Mouse (Mus musculus) adrenal gland, postnatal 25 days (tissue): ENCODE results near the gene Rab20. TPM values are rescaled to one million over a fixed set of nuclear protein-coding genes. Genes with fewer than 3 reads are reported as not detected.
"Not testable (repeated sequence)": the region's sequence is repeated elsewhere in the genome, so short reads cannot be mapped to it uniquely, and the experiment has no call there.

Experiments used
- DNase-seq: peaks from one replicate; pipeline ENCODE4 v3.0.0; 2021; ENCODE audit warnings: mixed read lengths
- long read RNA-seq: library from polyadenylated mRNA; stranded (forward); transcript quantifications from one replicate; pipeline ENCODE4 v2.0.0, GENCODE M21; 2021
- total RNA-seq: library from RNA; stranded (reverse); gene quantifications from 2 replicates; pipeline ENCODE4 v1.2.3, GENCODE M21; 2021

Rab20 gene
- 10.6 and 11.4 TPM in 2 replicates for total RNA-seq
- long read RNA-seq, transcript Rab20-201 (2 exons, 1,392 nt), result major isoform, 21 of 22 reads
- long read RNA-seq, partial matches to known transcripts, result 0 of 22 reads
- long read RNA-seq, other reads (novel, unspliced or antisense), result 1 of 22 reads

GRCm38 (mm10) chr8:11477811-11478761 is at the start of gene Rab20:
Gene Rab20 (minus strand): TSS chr8:11478710.
- DNase-seq, result peak; percentile 84

- DNase-seq, result no peak
Measured at GRCm38 (mm10) chr8:11523331-11523730, 44.8 kb upstream of the Rab20 start.

GRCm38 (mm10) chr8:11518676-11519075 is 40.2 kb upstream of the Rab20 start:
- no peak for DNase-seq

GRCm38 (mm10) chr8:11518056-11518396 is 39.5 kb upstream of the Rab20 start:
- DNase-seq, result no peak

GRCm38 (mm10) chr8:11517366-11518055 is 39.0 kb upstream of the Rab20 start:
- DNase-seq, result no peak

- no peak for DNase-seq
Measured at GRCm38 (mm10) chr8:11516292-11516691, 37.8 kb upstream of the Rab20 start.

GRCm38 (mm10) chr8:11513247-11513646 is 34.7 kb upstream of the Rab20 start:
- DNase-seq, result no peak

GRCm38 (mm10) chr8:11512711-11513110 is 34.2 kb upstream of the Rab20 start:
- no peak for DNase-seq

GRCm38 (mm10) chr8:11510971-11511370 is 32.5 kb upstream of the Rab20 start:
- DNase-seq, result no peak

- DNase-seq, result no peak
Measured at GRCm38 (mm10) chr8:11508880-11509279, 30.4 kb upstream of the Rab20 start.

GRCm38 (mm10) chr8:11506802-11507201 is 28.3 kb upstream of the Rab20 start:
- DNase-seq, result peak; percentile 47

GRCm38 (mm10) chr8:11506074-11506473 is 27.6 kb upstream of the Rab20 start:
- DNase-seq, result no peak

GRCm38 (mm10) chr8:11503476-11504232 is 25.1 kb upstream of the Rab20 start:
- DNase-seq, result no peak

- DNase-seq, result no peak
Measured at GRCm38 (mm10) chr8:11498786-11499485, 20.4 kb upstream of the Rab20 start.

- no peak for DNase-seq
Measured at GRCm38 (mm10) chr8:11498281-11498680, 19.8 kb upstream of the Rab20 start.

GRCm38 (mm10) chr8:11497017-11497990 is 18.8 kb upstream of the Rab20 start, which contains the start of gene Naxd:
Gene Naxd (plus strand): TSS chr8:11497506.
- DNase-seq, result peak; percentile 92

- not testable (repeated sequence) for DNase-seq
Measured at GRCm38 (mm10) chr8:11492340-11492739, 13.8 kb upstream of the Rab20 start.

GRCm38 (mm10) chr8:11487229-11487628 is 8.7 kb upstream of the Rab20 start:
- DNase-seq, result no peak

GRCm38 (mm10) chr8:11486142-11486541 is 7.6 kb upstream of the Rab20 start:
- peak; percentile 75 for DNase-seq

GRCm38 (mm10) chr8:11482537-11482936 is 4.0 kb upstream of the Rab20 start:
- no peak for DNase-seq
